Mouse (Mus musculus): ENCODE data around the gene 4930578G10Rik. TPM values are rescaled to one million over a fixed set of nuclear protein-coding genes. Genes with fewer than 3 reads are reported as not detected.

The 4930578G10Rik gene
- polyA plus RNA-seq, 1 experiment from 2014 or later = 0.27 TPM

GRCm38 (mm10) chr4:42874134-42874533 lies 138.8 kb downstream of the 4930578G10Rik start, which contains the start of gene Fam205c:
Fam205c (minus strand) TSS chr4:42874234.
- H3K9ac ChIP-seq (replicated peaks) = no peak within 1 kb of the TSS
- ATAC-seq (ENCODE audit: low FRiP score) = no peak
- H3K27me3 ChIP-seq (replicated peaks) = no peaks in the 10 kb centered on the region
- WGBS = 87% methylated on average over 7 of the region's 7 CpGs
- no peaks in the 10 kb centered on the region for H3K9me3 ChIP-seq (replicated peaks)
- H3K36me3 ChIP-seq = no peaks in the 10 kb centered on the region
- H3K27ac ChIP-seq (replicated peaks) = no peak within 1 kb of the TSS
- H3K4me2 ChIP-seq = no peak within 1 kb of the TSS
- H3K4me3 ChIP-seq (replicated peaks) = no peak within 1 kb of the TSS
- H3K4me1 ChIP-seq = no peaks in the 10 kb centered on the region

GRCm38 (mm10) chr4:42876586-42877291 lies 141.4 kb downstream of the 4930578G10Rik start:
- Histone ChIP-seq H3K27ac (replicated peaks) (no peak overlapping the region), H3K4me1 (no peaks in the 10 kb centered on the region), H3K4me3 (replicated peaks) (no peak overlapping the region), H3K9me3 (replicated peaks) (no peaks in the 10 kb centered on the region), H3K4me2 (no peak overlapping the region), H3K27me3 (replicated peaks) (no peaks in the 10 kb centered on the region), H3K9ac (replicated peaks) (no peak overlapping the region), H3K36me3 (no peaks in the 10 kb centered on the region)
- peak; percentile 89 for ATAC-seq (ENCODE audit: low FRiP score)
- 33% methylated on average over 5 of the region's 5 CpGs for WGBS

- no peaks in the 10 kb centered on the region for H3K27me3 ChIP-seq (replicated peaks)
- H3K4me3 ChIP-seq (replicated peaks) = no peak overlapping the region
- H3K36me3 ChIP-seq = no peaks in the 10 kb centered on the region
- H3K27ac ChIP-seq (replicated peaks) = no peak overlapping the region
- no peaks in the 10 kb centered on the region for H3K9me3 ChIP-seq (replicated peaks)
- WGBS = 90% methylated on average over 2 of the region's 2 CpGs
- ATAC-seq (ENCODE audit: low FRiP score) = no peak
- no peak overlapping the region for H3K9ac ChIP-seq (replicated peaks)
- no peaks in the 10 kb centered on the region for H3K4me1 ChIP-seq
- H3K4me2 ChIP-seq = no peak overlapping the region
Measured at GRCm38 (mm10) chr4:42877657-42878056, 142.3 kb downstream of the 4930578G10Rik start.

- no peaks in the 10 kb centered on the region for H3K36me3 ChIP-seq
- H3K9ac ChIP-seq (replicated peaks) = no peak overlapping the region
- no peak overlapping the region for H3K27ac ChIP-seq (replicated peaks)
- 78% methylated on average over 16 of the region's 16 CpGs for WGBS
- no peak overlapping the region for H3K4me2 ChIP-seq
- H3K27me3 ChIP-seq (replicated peaks) = no peaks in the 10 kb centered on the region
- no peak overlapping the region for H3K4me3 ChIP-seq (replicated peaks)
- no peaks in the 10 kb centered on the region for H3K9me3 ChIP-seq (replicated peaks)
- no peak for ATAC-seq (ENCODE audit: low FRiP score)
- H3K4me1 ChIP-seq = no peaks in the 10 kb centered on the region
Measured at GRCm38 (mm10) chr4:42879829-42880676, 144.7 kb downstream of the 4930578G10Rik start.

- Histone ChIP-seq H3K4me3 (replicated peaks) (no peak overlapping the region), H3K36me3 (no peaks in the 10 kb centered on the region), H3K9me3 (replicated peaks) (no peaks in the 10 kb centered on the region), H3K4me2 (no peak overlapping the region), H3K4me1 (no peaks in the 10 kb centered on the region), H3K9ac (replicated peaks) (no peak overlapping the region), H3K27me3 (replicated peaks) (no peaks in the 10 kb centered on the region), H3K27ac (replicated peaks) (no peak overlapping the region)
- no peak for ATAC-seq (ENCODE audit: low FRiP score)
- WGBS = 58% methylated on average over 1 of the region's 1 CpGs
Measured at GRCm38 (mm10) chr4:42880677-42880948, 145.3 kb downstream of the 4930578G10Rik start.

GRCm38 (mm10) chr4:42886926-42887325 lies 151.6 kb downstream of the 4930578G10Rik start:
- Histone ChIP-seq H3K9me3 (replicated peaks) (no peaks in the 10 kb centered on the region), H3K36me3 (no peaks in the 10 kb centered on the region), H3K4me1 (no peaks in the 10 kb centered on the region), H3K9ac (replicated peaks) (no peak overlapping the region), H3K4me3 (replicated peaks) (no peak overlapping the region), H3K27me3 (replicated peaks) (no peaks in the 10 kb centered on the region), H3K27ac (replicated peaks) (no peak overlapping the region), H3K4me2 (no peak overlapping the region)
- ATAC-seq (ENCODE audit: low FRiP score) = no peak
- WGBS = 93% methylated on average over 6 of the region's 6 CpGs

- Histone ChIP-seq H3K27ac (replicated peaks) (no peak overlapping the region), H3K4me3 (replicated peaks) (no peak overlapping the region), H3K27me3 (replicated peaks) (no peaks in the 10 kb centered on the region), H3K4me1 (no peaks in the 10 kb centered on the region), H3K4me2 (no peak overlapping the region), H3K9ac (replicated peaks) (no peak overlapping the region), H3K9me3 (replicated peaks) (no peaks in the 10 kb centered on the region), H3K36me3 (no peaks in the 10 kb centered on the region)
- no peak for ATAC-seq (ENCODE audit: low FRiP score)
- 94% methylated on average over 6 of the region's 6 CpGs for WGBS
Measured at GRCm38 (mm10) chr4:42888806-42889205, 153.5 kb downstream of the 4930578G10Rik start.

GRCm38 (mm10) chr4:42891176-42891575 lies 155.8 kb downstream of the 4930578G10Rik start:
- H3K4me1 ChIP-seq = no peaks in the 10 kb centered on the region
- no peak overlapping the region for H3K4me2 ChIP-seq
- no peaks in the 10 kb centered on the region for H3K9me3 ChIP-seq (replicated peaks)
- ATAC-seq (ENCODE audit: low FRiP score) = no peak
- no peak overlapping the region for H3K9ac ChIP-seq (replicated peaks)
- H3K4me3 ChIP-seq (replicated peaks) = no peak overlapping the region
- no peaks in the 10 kb centered on the region for H3K36me3 ChIP-seq
- H3K27me3 ChIP-seq (replicated peaks) = no peaks in the 10 kb centered on the region
- WGBS = 56% methylated on average over 7 of the region's 7 CpGs
- H3K27ac ChIP-seq (replicated peaks) = no peak overlapping the region

- Histone ChIP-seq H3K36me3 (no peaks in the 10 kb centered on the region), H3K4me3 (replicated peaks) (no peak overlapping the region), H3K27me3 (replicated peaks) (no peaks in the 10 kb centered on the region), H3K27ac (replicated peaks) (no peak overlapping the region), H3K4me2 (no peak overlapping the region), H3K9ac (replicated peaks) (no peak overlapping the region), H3K4me1 (no peaks in the 10 kb centered on the region), H3K9me3 (replicated peaks) (no peaks in the 10 kb centered on the region)
- WGBS = 53% methylated on average over 7 of the region's 7 CpGs
- ATAC-seq (ENCODE audit: low FRiP score) = no peak
Measured at GRCm38 (mm10) chr4:42895118-42895517, 159.8 kb downstream of the 4930578G10Rik start.

Other genes with a start within 250 kb of the 4930578G10Rik start
- gene Fam205a2, start 207.4 kb upstream of the 4930578G10Rik start, polyA plus RNA-seq (2015; fragmentation: Nextera tagmentation; extraction: Ambion mirVana) = not detected in 2 replicates
- gene Gm10591, start 123.3 kb upstream of the 4930578G10Rik start, polyA plus RNA-seq (2015; fragmentation: Nextera tagmentation; extraction: Ambion mirVana) = not detected in 2 replicates
- gene Gm2564, start 105.8 kb upstream of the 4930578G10Rik start, polyA plus RNA-seq (2015; fragmentation: Nextera tagmentation; extraction: Ambion mirVana) = 0.47 TPM in 1 of 2 replicates, not detected in the other
- gene Ccl27b, start 80.3 kb upstream of the 4930578G10Rik start, polyA plus RNA-seq (2015; fragmentation: Nextera tagmentation; extraction: Ambion mirVana) = not detected in 2 replicates
- gene Il11ra2, start 73.7 kb upstream of the 4930578G10Rik start, polyA plus RNA-seq (2015; fragmentation: Nextera tagmentation; extraction: Ambion mirVana) = not detected in 2 replicates
- 0.45 and 1.0 TPM in 2 replicates for gene Ccl19, start 21.0 kb downstream of the 4930578G10Rik start, polyA plus RNA-seq (2015; fragmentation: Nextera tagmentation; extraction: Ambion mirVana)
- gene Ccl21a, start 38.4 kb downstream of the 4930578G10Rik start, polyA plus RNA-seq (2015; fragmentation: Nextera tagmentation; extraction: Ambion mirVana) = 1.1 and 29.5 TPM in 2 replicates
- 0.08 TPM in 1 of 2 replicates, not detected in the other for gene Fam205a1, start 118.3 kb downstream of the 4930578G10Rik start, polyA plus RNA-seq (2015; fragmentation: Nextera tagmentation; extraction: Ambion mirVana)
- gene Gm12394, start 121.2 kb downstream of the 4930578G10Rik start, polyA plus RNA-seq (2015; fragmentation: Nextera tagmentation; extraction: Ambion mirVana) = 0.49 and 0.51 TPM in 2 replicates
- gene Fam205c, start 138.7 kb downstream of the 4930578G10Rik start, polyA plus RNA-seq (2015; fragmentation: Nextera tagmentation; extraction: Ambion mirVana) = 1.4 and 2.6 TPM in 2 replicates
- gene Phf24, start 181.1 kb downstream of the 4930578G10Rik start, polyA plus RNA-seq (2015; fragmentation: Nextera tagmentation; extraction: Ambion mirVana) = 40.2 and 46.1 TPM in 2 replicates
- 44.3 and 48.7 TPM in 2 replicates for gene Dnajb5, start 214.3 kb downstream of the 4930578G10Rik start, polyA plus RNA-seq (2015; fragmentation: Nextera tagmentation; extraction: Ambion mirVana)
- 0.31 and 0.50 TPM in 2 replicates for gene 1700022I11Rik, start 234.1 kb downstream of the 4930578G10Rik start, polyA plus RNA-seq (2015; fragmentation: Nextera tagmentation; extraction: Ambion mirVana)

All from neural tube, embryonic 15.5 days (tissue).